Mouse (Mus musculus): ENCODE results near the gene Sik2.

Gene Sik2

GRCm38 (mm10) chr9:50889964-50890363, 118.9 kb downstream of the Sik2 start:
- peaks cover 53% of the 10 kb centered on the region for H3K36me3 ChIP-seq (ENCODE audit: insufficient read depth, low read length)
- H3K9me3 ChIP-seq (ENCODE audit: low read length), result no peaks in the 10 kb centered on the region
- no peaks in the 10 kb centered on the region for H3K27me3 ChIP-seq (ENCODE audit: insufficient read depth, low read length)
- no peak overlapping the region for H3K4me3 ChIP-seq (replicated peaks; ENCODE audit: low read length)
- TF ChIP-seq NANOG (IDR thresholded peaks at IDR 0.05; ENCODE audit: borderline replicate concordance, low read length) (no peak), CTCF (conservative IDR thresholded peaks at IDR 0.05; ENCODE audit: low read length) (no peak), POU5F1 (IDR thresholded peaks at IDR 0.05; ENCODE audit: borderline replicate concordance, low read length) (no peak)
- H3K4me1 ChIP-seq (replicated peaks; ENCODE audit: low read depth, low read length), result peaks cover 8% of the 10 kb centered on the region

DNA sequence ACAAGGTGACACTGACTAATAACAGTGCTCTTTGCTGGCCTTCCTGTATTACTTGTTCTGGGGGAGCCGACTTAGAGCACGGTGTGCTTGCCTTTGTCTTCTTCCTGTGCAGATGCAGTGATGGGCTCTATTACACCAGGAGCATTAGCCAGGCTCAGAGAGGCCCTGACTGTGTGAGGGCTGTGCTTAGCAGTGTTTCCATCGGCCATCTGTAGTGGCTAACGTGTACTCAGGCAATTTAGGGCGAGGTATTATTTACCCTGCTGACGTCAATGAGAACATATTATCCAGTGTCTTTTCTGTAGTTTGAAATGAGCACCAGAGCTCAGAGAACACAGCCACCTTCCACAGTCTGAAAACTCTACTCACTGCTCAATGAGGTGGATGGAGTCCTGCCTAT, 119.7 kb downstream of the Sik2 start:
- no peaks in the 10 kb centered on the region for H3K9me3 ChIP-seq (ENCODE audit: low read length)
- H3K27me3 ChIP-seq (ENCODE audit: insufficient read depth, low read length), result no peaks in the 10 kb centered on the region
- no peak for TF ChIP-seq CTCF (conservative IDR thresholded peaks at IDR 0.05; ENCODE audit: low read length)
- no peak for TF ChIP-seq POU5F1 (IDR thresholded peaks at IDR 0.05; ENCODE audit: borderline replicate concordance, low read length)
- no peak for TF ChIP-seq NANOG (IDR thresholded peaks at IDR 0.05; ENCODE audit: borderline replicate concordance, low read length)

GRCm38 (mm10) chr9:50887351-50887750, 121.5 kb downstream of the Sik2 start:
- H3K36me3 ChIP-seq (ENCODE audit: insufficient read depth, low read length), result peaks cover 51% of the 10 kb centered on the region

More for the DNA sequence above, 119.7 kb downstream of the Sik2 start:
- no peak overlapping the region for H3K4me3 ChIP-seq (replicated peaks; ENCODE audit: low read length)
- peaks cover 51% of the 10 kb centered on the region for H3K36me3 ChIP-seq (ENCODE audit: insufficient read depth, low read length)
- H3K4me1 ChIP-seq (replicated peaks; ENCODE audit: low read depth, low read length), result peaks cover 16% of the 10 kb centered on the region

DNA sequence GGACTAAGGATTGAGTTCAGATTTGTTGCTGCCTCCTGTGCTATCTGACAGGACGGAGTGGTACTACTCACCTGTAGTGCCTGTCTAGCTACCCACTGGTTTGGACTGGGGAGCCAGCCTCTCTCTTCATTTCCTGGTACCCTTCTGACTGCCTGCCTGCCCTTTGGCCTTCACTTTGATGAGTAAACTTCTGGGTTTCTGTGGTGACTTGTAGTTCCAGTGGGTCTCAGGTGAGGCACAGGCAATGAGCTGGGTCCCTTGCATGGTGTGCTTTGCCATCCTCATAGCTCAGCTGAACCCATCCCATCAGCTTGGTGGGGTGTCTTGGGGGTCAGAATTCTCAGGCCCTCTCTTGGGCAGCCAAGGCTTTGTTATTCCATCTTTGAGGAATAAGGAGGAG, 122.0 kb downstream of the Sik2 start:
- no peaks in the 10 kb centered on the region for H3K9me3 ChIP-seq (ENCODE audit: low read length)
- H3K4me1 ChIP-seq (replicated peaks; ENCODE audit: low read depth, low read length), result peaks cover 31% of the 10 kb centered on the region
- H3K27me3 ChIP-seq (ENCODE audit: insufficient read depth, low read length), result no peaks in the 10 kb centered on the region
- TF ChIP-seq POU5F1 (IDR thresholded peaks at IDR 0.05; ENCODE audit: borderline replicate concordance, low read length), result no peak
- H3K36me3 ChIP-seq (ENCODE audit: insufficient read depth, low read length), result peaks cover 52% of the 10 kb centered on the region
- no peak overlapping the region for H3K4me3 ChIP-seq (replicated peaks; ENCODE audit: low read length)

More at GRCm38 (mm10) chr9:50887351-50887750, 121.5 kb downstream of the Sik2 start:
- Histone ChIP-seq H3K9me3 (ENCODE audit: low read length) (no peaks in the 10 kb centered on the region), H3K4me3 (replicated peaks; ENCODE audit: low read length) (no peak overlapping the region), H3K4me1 (replicated peaks; ENCODE audit: low read depth, low read length) (peaks cover 31% of the 10 kb centered on the region), H3K27me3 (ENCODE audit: insufficient read depth, low read length) (no peaks in the 10 kb centered on the region)
- TF ChIP-seq CTCF (conservative IDR thresholded peaks at IDR 0.05; ENCODE audit: low read length) (no peak), POU5F1 (IDR thresholded peaks at IDR 0.05; ENCODE audit: borderline replicate concordance, low read length) (no peak), NANOG (IDR thresholded peaks at IDR 0.05; ENCODE audit: borderline replicate concordance, low read length) (no peak)

- Histone ChIP-seq H3K36me3 (ENCODE audit: insufficient read depth, low read length) (peaks cover 53% of the 10 kb centered on the region), H3K4me1 (replicated peaks; ENCODE audit: low read depth, low read length) (peaks cover 31% of the 10 kb centered on the region), H3K9me3 (ENCODE audit: low read length) (no peaks in the 10 kb centered on the region), H3K4me3 (replicated peaks; ENCODE audit: low read length) (no peak overlapping the region), H3K27me3 (ENCODE audit: insufficient read depth, low read length) (no peaks in the 10 kb centered on the region)
- TF ChIP-seq POU5F1 (IDR thresholded peaks at IDR 0.05; ENCODE audit: borderline replicate concordance, low read length) (no peak), NANOG (IDR thresholded peaks at IDR 0.05; ENCODE audit: borderline replicate concordance, low read length) (no peak), CTCF (conservative IDR thresholded peaks at IDR 0.05; ENCODE audit: low read length) (no peak)
Observed at GRCm38 (mm10) chr9:50885600-50885987, 123.3 kb downstream of the Sik2 start.

DNA sequence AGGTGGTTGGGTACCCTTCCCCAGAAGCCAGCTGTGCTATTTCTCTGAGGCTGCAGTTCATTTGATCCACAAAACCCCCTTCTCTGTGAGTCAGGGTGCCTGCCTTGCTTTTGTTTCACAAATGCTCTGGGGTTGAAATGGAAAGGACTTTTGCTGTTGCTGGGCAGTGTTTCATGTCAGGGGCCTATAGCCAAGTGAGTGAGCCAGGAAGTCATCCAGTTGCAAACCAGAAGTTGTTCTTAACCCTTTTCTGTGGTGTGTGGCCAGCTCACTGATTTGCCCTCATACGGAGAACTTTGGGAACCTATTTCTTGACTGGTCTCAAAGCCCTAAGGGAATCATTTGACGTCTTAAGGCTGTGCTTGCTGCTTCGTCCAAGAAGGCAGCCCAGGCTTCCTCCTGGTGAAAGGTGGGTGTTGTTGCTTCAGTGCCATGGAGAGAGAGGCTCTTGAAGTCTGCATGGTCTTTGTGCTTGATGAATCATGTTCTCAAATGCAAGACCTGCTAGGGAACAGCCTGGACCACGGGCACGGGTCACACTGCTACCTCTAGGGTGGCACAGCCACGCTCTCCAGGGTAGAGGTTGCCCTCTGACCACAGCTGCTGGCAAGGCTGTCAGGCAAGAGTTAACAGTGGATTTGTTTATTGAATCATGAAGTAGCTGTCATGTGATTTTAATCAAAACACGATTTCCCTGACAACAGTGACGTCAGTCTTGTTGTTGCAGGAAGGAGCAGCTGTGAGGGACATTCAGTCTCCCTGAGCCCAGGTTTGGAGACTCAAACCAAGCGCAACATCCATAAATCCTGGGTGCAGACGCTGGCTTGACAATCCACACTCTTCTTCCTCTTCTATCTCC, 123.9 kb downstream of the Sik2 start:
- TF ChIP-seq CTCF (conservative IDR thresholded peaks at IDR 0.05; ENCODE audit: low read length) (no peak), NANOG (IDR thresholded peaks at IDR 0.05; ENCODE audit: borderline replicate concordance, low read length) (no peak), POU5F1 (IDR thresholded peaks at IDR 0.05; ENCODE audit: borderline replicate concordance, low read length) (no peak)
- Histone ChIP-seq H3K36me3 (ENCODE audit: insufficient read depth, low read length) (peaks cover 59% of the 10 kb centered on the region), H3K9me3 (ENCODE audit: low read length) (no peaks in the 10 kb centered on the region), H3K4me3 (replicated peaks; ENCODE audit: low read length) (no peak overlapping the region), H3K4me1 (replicated peaks; ENCODE audit: low read depth, low read length) (peaks cover 31% of the 10 kb centered on the region), H3K27me3 (ENCODE audit: insufficient read depth, low read length) (no peaks in the 10 kb centered on the region)

DNA sequence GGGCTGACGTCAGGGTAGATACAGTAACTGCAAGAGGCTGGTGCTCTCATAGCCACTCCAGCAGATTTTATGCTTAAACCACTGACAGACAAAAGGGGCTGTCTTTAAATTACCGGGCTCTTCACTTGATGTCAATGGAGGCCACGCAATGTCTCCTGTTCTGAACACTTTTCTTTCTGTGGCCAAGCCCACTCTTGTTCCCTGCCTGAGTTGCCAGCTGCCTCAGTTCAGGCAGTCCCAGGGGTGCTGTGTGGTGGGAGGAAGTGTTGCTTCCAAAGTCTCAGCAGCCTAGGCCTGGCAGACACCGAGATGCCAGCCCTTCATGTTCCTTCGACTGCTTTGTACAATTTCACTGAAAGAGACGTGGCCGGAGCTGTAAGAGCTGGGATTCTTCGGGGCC, 124.8 kb downstream of the Sik2 start:
- TF ChIP-seq POU5F1 (IDR thresholded peaks at IDR 0.05; ENCODE audit: borderline replicate concordance, low read length) (no peak), CTCF (conservative IDR thresholded peaks at IDR 0.05; ENCODE audit: low read length) (no peak), NANOG (IDR thresholded peaks at IDR 0.05; ENCODE audit: borderline replicate concordance, low read length) (no peak)
- no peak overlapping the region for H3K4me3 ChIP-seq (replicated peaks; ENCODE audit: low read length)
- H3K4me1 ChIP-seq (replicated peaks; ENCODE audit: low read depth, low read length), result peaks cover 31% of the 10 kb centered on the region
- H3K36me3 ChIP-seq (ENCODE audit: insufficient read depth, low read length), result peaks cover 65% of the 10 kb centered on the region
- H3K27me3 ChIP-seq (ENCODE audit: insufficient read depth, low read length), result no peaks in the 10 kb centered on the region
- H3K9me3 ChIP-seq (ENCODE audit: low read length), result no peaks in the 10 kb centered on the region

- Histone ChIP-seq H3K36me3 (ENCODE audit: insufficient read depth, low read length) (peaks cover 81% of the 10 kb centered on the region), H3K4me3 (replicated peaks; ENCODE audit: low read length) (no peak overlapping the region), H3K4me1 (replicated peaks; ENCODE audit: low read depth, low read length) (peaks cover 31% of the 10 kb centered on the region), H3K27me3 (ENCODE audit: insufficient read depth, low read length) (no peaks in the 10 kb centered on the region), H3K9me3 (ENCODE audit: low read length) (no peaks in the 10 kb centered on the region)
- no peak for TF ChIP-seq NANOG (IDR thresholded peaks at IDR 0.05; ENCODE audit: borderline replicate concordance, low read length)
- TF ChIP-seq CTCF (conservative IDR thresholded peaks at IDR 0.05; ENCODE audit: low read length), result no peak
- TF ChIP-seq POU5F1 (IDR thresholded peaks at IDR 0.05; ENCODE audit: borderline replicate concordance, low read length), result no peak
Observed at GRCm38 (mm10) chr9:50882183-50882582, 126.7 kb downstream of the Sik2 start.
